Mouse (Mus musculus): ENCODE results near the gene Olfr934.

Gene Olfr934

GRCm38 (mm10) chr9:38988215-38988614 is at the start of gene Olfr934:
Gene Olfr934 (minus strand): TSS chr9:38988315.
- no peak for DNase-seq (ENCODE audit: extremely low read depth, low read depth, low spot score)

DNA sequence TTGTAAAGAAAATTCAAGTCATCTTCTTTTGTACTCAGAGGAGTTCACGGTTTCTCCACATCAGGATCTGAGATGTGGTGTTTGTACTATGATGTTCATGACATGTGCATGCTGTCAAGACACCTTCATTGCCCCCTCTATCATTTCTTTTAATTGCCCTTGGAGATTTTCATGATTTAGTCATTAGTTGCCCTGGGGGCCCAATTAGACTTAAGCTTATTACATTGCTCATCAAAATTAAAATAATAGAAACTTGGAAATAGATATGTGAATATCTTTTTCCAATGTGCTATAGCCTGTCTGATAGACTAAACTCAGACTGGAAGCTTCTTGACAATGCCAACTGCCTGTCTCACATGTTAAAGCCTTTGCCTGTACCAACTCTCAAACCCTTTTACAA is 35.2 kb upstream of the Olfr934 start, which contains the start of gene Olfr146:
Olfr146 (minus strand) TSS at position 101 of the 400 bp plus-strand sequence.
- no peak for DNase-seq (ENCODE audit: extremely low read depth, low read depth, low spot score)

DNA sequence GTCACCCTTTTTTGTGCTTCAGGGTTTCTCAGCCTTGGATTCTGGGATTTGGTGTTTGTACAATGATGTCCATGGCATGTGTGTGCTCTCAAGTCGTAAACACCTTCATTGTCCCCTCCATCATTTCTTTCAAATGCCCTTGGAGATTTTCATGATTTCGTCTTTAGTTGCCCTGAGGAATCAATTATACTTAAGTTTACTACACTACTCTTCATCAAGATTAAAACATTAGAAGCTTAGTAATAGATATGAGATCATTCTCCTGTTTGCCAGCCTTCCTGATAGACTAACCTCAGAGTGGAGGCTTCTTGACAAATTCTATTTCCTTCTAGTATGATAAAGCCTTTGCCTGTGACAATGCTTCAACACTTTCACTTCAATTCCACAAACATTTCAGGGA is 11.5 kb upstream of the Olfr934 start, which contains the start of gene Olfr935:
Olfr935 (minus strand) TSS at position 101 of the 400 bp plus-strand sequence.
- DNase-seq (ENCODE audit: extremely low read depth, low read depth, low spot score): no peak

- no peak for DNase-seq (ENCODE audit: extremely low read depth, low read depth, low spot score)
These were observed 16.1 kb downstream of the Olfr934 start, which contains the start of gene Olfr933 for GRCm38 (mm10) chr9:38972013-38972412. Gene Olfr933 (plus strand): TSS chr9:38972313.

DNA sequence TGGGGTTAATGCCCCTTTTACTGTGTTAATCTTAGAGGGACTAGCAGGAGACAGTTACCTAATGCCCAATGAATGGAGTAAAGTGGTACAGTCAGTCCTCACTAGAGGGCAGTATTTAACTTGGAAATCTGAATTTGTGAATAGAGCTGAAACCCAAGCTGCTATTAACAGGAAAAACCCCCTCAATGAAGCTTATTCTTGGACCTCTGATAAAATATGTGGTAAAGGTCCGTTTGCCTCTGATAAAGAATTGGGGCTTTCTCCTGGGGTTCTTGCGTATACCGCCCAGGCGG is 34.0 kb downstream of the Olfr934 start:
- DNase-seq (ENCODE audit: extremely low read depth, low read depth, low spot score): no peak

- DNase-seq (ENCODE audit: extremely low read depth, low read depth, low spot score): no peak
These were observed 34.6 kb downstream of the Olfr934 start for GRCm38 (mm10) chr9:38953401-38954123.
